Mouse (Mus musculus) limb, embryonic 15.5 days (tissue): Measurements from ENCODE around the gene Trdn. TPM values are rescaled to one million over a fixed set of nuclear protein-coding genes. Genes with fewer than 3 reads are reported as not detected.

Experiments used
- polyA plus RNA-seq: library from polyadenylated mRNA; unstranded; fragments of >200 nt; fragmentation: Nextera tagmentation; extraction: Ambion mirVana; gene quantifications from 2 replicates; pipeline ENCODE4 v1.2.1, GENCODE M21; 2015

Gene Trdn
- polyA plus RNA-seq, 1 experiment from 2014 or later, result 15.0 TPM

Other genes starting within 250 kb of the Trdn start
- 0.89 and 1.4 TPM in 2 replicates for gene Nkain2, start 190.1 kb upstream of the Trdn start, polyA plus RNA-seq